Mouse (Mus musculus) heart, embryonic 15.5 days (tissue): ENCODE measurements around the gene Lmnb2. TPM values are rescaled to one million over a fixed set of nuclear protein-coding genes. Genes with fewer than 3 reads are reported as not detected.

Experiments
- ATAC-seq: fragments of 200-750 bp; cut with Nextera tagmentation; replicated peaks from 2 replicates; pipeline ENCODE4 v1.8.0; 2017; ENCODE audit warnings: low read depth, moderate TSS enrichment; ENCODE audit not compliant: insufficient number of reproducible peaks, insufficient read depth, low FRiP score
- H3K27ac ChIP-seq: fragments of 300-500 bp; sonication (generic); 2 replicates; pipeline ENCODE4 v1.5.1; 2015; ENCODE audit warnings: mild to moderate bottlenecking, inconsistent platforms
- H3K27me3 ChIP-seq: fragments of 300-500 bp; sonication (generic); 2 replicates; pipeline ENCODE4 v1.6.1; 2015; ENCODE audit warnings: inconsistent platforms
- H3K36me3 ChIP-seq: fragments of 300-500 bp; sonication (generic); 2 replicates; pipeline ENCODE4 v1.6.1; 2015; ENCODE audit warnings: mild to moderate bottlenecking, inconsistent platforms
- H3K4me1 ChIP-seq: fragments of 300-500 bp; sonication (generic); replicated peaks from 2 replicates; pipeline ENCODE4 v1.6.1; 2015; ENCODE audit warnings: inconsistent platforms
- H3K4me2 ChIP-seq: fragments of 300-500 bp; sonication (generic); 2 replicates; pipeline ENCODE4 v1.6.1; 2015; ENCODE audit warnings: inconsistent platforms, mild to moderate bottlenecking, moderate library complexity
- H3K4me3 ChIP-seq: fragments of 300-500 bp; sonication (generic); 2 replicates; pipeline ENCODE4 v1.5.1; 2015; ENCODE audit warnings: mild to moderate bottlenecking, inconsistent platforms
- H3K9ac ChIP-seq: fragments of 300-500 bp; sonication (generic); 2 replicates; pipeline ENCODE4 v1.6.1; 2015; ENCODE audit warnings: mild to moderate bottlenecking, inconsistent platforms
- H3K9me3 ChIP-seq: fragments of 300-500 bp; sonication (generic); replicated peaks from 2 replicates; pipeline ENCODE4 v1.6.1; 2016; ENCODE audit warnings: inconsistent platforms
- WGBS: fragments of 180-500 bp; shearing (Covaris S2); methylation state at CpG from one replicate; pipeline ENCODE4 v1.1.7; 2015; ENCODE audit warnings: mixed read lengths; 5-methylcytosine and 5-hydroxymethylcytosine counted together
- polyA plus RNA-seq: library from polyadenylated mRNA; unstranded; fragments of >200 nt; fragmentation: Nextera tagmentation; extraction: Ambion mirVana; gene quantifications from 2 replicates; pipeline ENCODE4 v1.2.1, GENCODE M21; 2015

Gene Lmnb2
- polyA plus RNA-seq, 1 experiment from 2014 or later = 22.0 TPM

GRCm38 (mm10) chr10:80934136-80934985 lies 16.3 kb upstream of the Lmnb2 start:
- no peak for ATAC-seq
- peaks cover 90% of the 10 kb centered on the region for H3K4me1 ChIP-seq
- WGBS = 61% methylated on average over 14 of the region's 14 CpGs
- H3K9me3 ChIP-seq = no peaks in the 10 kb centered on the region
- H3K36me3 ChIP-seq = no peaks in the 10 kb centered on the region
- no peak overlapping the region for H3K4me3 ChIP-seq
- no peaks in the 10 kb centered on the region for H3K27me3 ChIP-seq
- no peak overlapping the region for H3K9ac ChIP-seq
- peak overlapping the region; percentile 28 for H3K27ac ChIP-seq
- no peak overlapping the region; the same call in 1 of the 2 replicates for H3K4me2 ChIP-seq

GRCm38 (mm10) chr10:80933421-80933979 lies 15.5 kb upstream of the Lmnb2 start:
- Histone ChIP-seq H3K27me3 (no peaks in the 10 kb centered on the region), H3K36me3 (no peaks in the 10 kb centered on the region), H3K9ac (peak overlapping the region; percentile 82; the same call in 1 of the 2 replicates), H3K4me3 (peak overlapping the region; percentile 81), H3K4me2 (peak overlapping the region; percentile 86), H3K27ac (peak overlapping the region; percentile 17), H3K4me1 (peaks cover 87% of the 10 kb centered on the region), H3K9me3 (no peaks in the 10 kb centered on the region)
- 5% methylated on average over 21 of the region's 21 CpGs for WGBS
- ATAC-seq = no peak

- Histone ChIP-seq H3K9ac (peak overlapping the region; percentile 82), H3K27ac (peak overlapping the region; percentile 74), H3K4me2 (peak overlapping the region; percentile 86), H3K9me3 (no peaks in the 10 kb centered on the region), H3K27me3 (no peaks in the 10 kb centered on the region), H3K36me3 (no peaks in the 10 kb centered on the region), H3K4me1 (peaks cover 81% of the 10 kb centered on the region), H3K4me3 (peak overlapping the region; percentile 81)
- 3% methylated on average over 17 of the region's 17 CpGs for WGBS
- ATAC-seq = no peak
Measured at GRCm38 (mm10) chr10:80932700-80933420, 14.8 kb upstream of the Lmnb2 start.

DNA sequence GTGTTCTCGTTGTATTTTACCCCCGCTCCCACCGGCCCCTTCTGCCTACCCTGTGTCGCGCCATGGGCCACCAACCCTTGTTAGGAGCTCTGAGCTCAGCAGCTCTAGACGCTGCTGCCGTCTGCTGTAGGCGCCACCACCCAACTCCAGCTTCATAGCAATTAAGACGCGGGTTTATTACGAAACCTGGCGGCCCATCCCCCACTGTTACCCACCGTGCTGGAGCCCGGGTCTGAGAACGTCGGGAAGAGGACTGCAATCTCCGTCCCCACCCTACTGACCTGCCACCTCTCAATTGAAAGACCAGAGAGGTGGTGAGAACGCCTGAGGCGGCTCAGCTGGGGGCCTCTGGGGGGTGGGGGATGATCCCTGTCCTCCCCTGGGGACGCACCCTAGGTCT lies 14.2 kb upstream of the Lmnb2 start:
- Histone ChIP-seq H3K36me3 (no peaks in the 10 kb centered on the region), H3K27me3 (no peaks in the 10 kb centered on the region), H3K27ac (peak overlapping the region; percentile 74), H3K9me3 (no peaks in the 10 kb centered on the region), H3K4me2 (peak overlapping the region; percentile 86), H3K9ac (peak overlapping the region; percentile 82), H3K4me3 (peak overlapping the region; percentile 81), H3K4me1 (peaks cover 75% of the 10 kb centered on the region)
- 4% methylated on average over 20 of the region's 20 CpGs for WGBS
- ATAC-seq = no peak

GRCm38 (mm10) chr10:80931695-80932094 lies 13.7 kb upstream of the Lmnb2 start:
- no peaks in the 10 kb centered on the region for H3K36me3 ChIP-seq
- H3K4me2 ChIP-seq = peak overlapping the region; percentile 86
- ATAC-seq = no peak
- peak overlapping the region; percentile 82 for H3K9ac ChIP-seq
- no peaks in the 10 kb centered on the region for H3K9me3 ChIP-seq
- peak overlapping the region; percentile 74 for H3K27ac ChIP-seq
- WGBS = 5% methylated on average over 26 of the region's 26 CpGs
- no peaks in the 10 kb centered on the region for H3K27me3 ChIP-seq
- H3K4me1 ChIP-seq = peaks cover 74% of the 10 kb centered on the region
- H3K4me3 ChIP-seq = peak overlapping the region; percentile 81

GRCm38 (mm10) chr10:80931153-80931671 lies 13.2 kb upstream of the Lmnb2 start:
- WGBS = 4% methylated on average over 14 of the region's 14 CpGs
- Histone ChIP-seq H3K9me3 (no peaks in the 10 kb centered on the region), H3K27me3 (no peaks in the 10 kb centered on the region), H3K4me1 (peaks cover 69% of the 10 kb centered on the region), H3K9ac (peak overlapping the region; percentile 82), H3K36me3 (no peaks in the 10 kb centered on the region), H3K4me3 (peak overlapping the region; percentile 81), H3K4me2 (peak overlapping the region; percentile 86), H3K27ac (peak overlapping the region; percentile 74)
- no peak for ATAC-seq

- no peaks in the 10 kb centered on the region for H3K36me3 ChIP-seq
- peak overlapping the region; percentile 74 for H3K27ac ChIP-seq
- no peaks in the 10 kb centered on the region for H3K9me3 ChIP-seq
- peaks cover 62% of the 10 kb centered on the region for H3K4me1 ChIP-seq
- H3K4me2 ChIP-seq = peak overlapping the region; percentile 86
- 1% methylated on average over 45 of the region's 45 CpGs for WGBS
- peak overlapping the region; percentile 82 for H3K9ac ChIP-seq
- no peaks in the 10 kb centered on the region for H3K27me3 ChIP-seq
- ATAC-seq = no peak
- peak overlapping the region; percentile 81 for H3K4me3 ChIP-seq
Measured at GRCm38 (mm10) chr10:80930361-80931152, 12.5 kb upstream of the Lmnb2 start.

DNA sequence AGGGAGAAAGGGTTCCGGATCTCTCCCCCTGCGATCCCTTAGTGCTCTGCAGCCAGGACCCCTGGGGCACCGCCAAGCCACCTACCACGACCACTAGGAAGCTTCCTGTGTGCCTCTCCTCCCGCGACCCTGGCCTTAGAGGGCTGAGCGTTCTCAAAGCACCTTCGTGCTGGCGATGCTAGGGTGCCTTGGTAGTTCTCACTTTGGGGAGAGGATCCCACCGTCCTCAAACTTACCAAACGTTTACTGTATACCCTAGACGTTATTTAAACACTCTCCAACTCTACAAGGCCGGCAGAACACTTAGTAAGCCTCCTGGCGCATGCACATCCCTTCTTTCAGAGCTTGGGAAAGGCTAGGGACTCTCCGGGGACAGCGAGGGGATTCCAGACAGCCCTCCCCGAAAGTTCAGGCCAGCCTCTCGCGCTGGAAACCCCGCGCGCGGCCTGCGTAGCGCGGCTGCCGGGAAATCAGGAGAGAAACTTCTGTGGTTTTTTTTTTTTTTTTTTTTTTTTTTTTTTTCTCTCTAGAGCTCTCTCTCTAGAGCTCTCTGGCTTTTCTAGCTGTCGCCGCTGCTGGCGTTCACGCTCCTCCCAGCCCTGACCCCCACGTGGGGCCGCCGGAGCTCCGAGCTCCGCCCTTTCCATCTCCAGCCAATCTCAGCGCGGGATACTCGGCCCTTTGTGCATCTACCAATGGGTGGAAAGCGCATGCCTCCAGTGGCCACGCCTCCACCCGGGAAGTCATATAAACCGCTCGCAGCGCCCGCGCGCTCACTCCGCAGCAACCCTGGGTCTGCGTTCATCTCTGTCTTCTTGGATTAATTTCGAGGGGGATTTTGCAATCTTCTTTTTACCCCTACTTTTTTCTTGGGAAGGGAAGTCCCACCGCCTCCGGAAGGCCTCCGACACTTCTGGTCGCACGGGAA lies 11.5 kb upstream of the Lmnb2 start, which contains the start of gene Gadd45b:
TSS of gene Gadd45b (plus strand) at position 775 of the 928 bp plus-strand sequence.
- H3K4me1 ChIP-seq = peaks cover 55% of the 10 kb centered on the region
- peak; percentile 85 for ATAC-seq
- under 1% methylated on average over 56 of the region's 56 CpGs for WGBS

GRCm38 (mm10) chr10:80928586-80929298 lies 10.7 kb upstream of the Lmnb2 start:
- no peaks in the 10 kb centered on the region for H3K9me3 ChIP-seq
- peaks cover 47% of the 10 kb centered on the region for H3K4me1 ChIP-seq
- H3K4me2 ChIP-seq = peak overlapping the region; percentile 86
- H3K36me3 ChIP-seq = no peaks in the 10 kb centered on the region
- under 1% methylated on average over 48 of the region's 48 CpGs for WGBS
- peak; percentile 36; the same call in 1 of the 2 replicates for ATAC-seq
- peak overlapping the region; percentile 81 for H3K4me3 ChIP-seq
- peak overlapping the region; percentile 61 for H3K9ac ChIP-seq
- peak overlapping the region; percentile 90 for H3K27ac ChIP-seq
- no peaks in the 10 kb centered on the region for H3K27me3 ChIP-seq

More for the DNA sequence above, 11.5 kb upstream of the Lmnb2 start, which contains the start of gene Gadd45b:
- Histone ChIP-seq H3K27me3 (no peaks in the 10 kb centered on the region), H3K9me3 (no peaks in the 10 kb centered on the region), H3K4me3 (peak within 1 kb of the TSS; percentile 81), H3K9ac (peak within 1 kb of the TSS; percentile 82), H3K4me2 (peak within 1 kb of the TSS; percentile 86), H3K36me3 (no peaks in the 10 kb centered on the region), H3K27ac (peak within 1 kb of the TSS; percentile 90)
